Mouse (Mus musculus): Measurements from ENCODE around the gene Runx1. TPM values are rescaled to one million over a fixed set of nuclear protein-coding genes. Genes with fewer than 3 reads are reported as not detected.

Gene Runx1
- polyA plus RNA-seq, 1 experiment from 2014 or later, result 6.4 TPM

GRCm38 (mm10) chr16:92675677-92676076 lies 150.3 kb downstream of the Runx1 start:
- TF ChIP-seq CTCF (IDR thresholded peaks at IDR 0.05; ENCODE audit: low read depth), result no peak
- no peak for TF ChIP-seq EP300 (optimal IDR thresholded peaks at IDR 0.05)
- Histone ChIP-seq H3K4me2 (replicated peaks; ENCODE audit: low read depth) (no peak overlapping the region), H3K36me3 (ENCODE audit: control insufficient read depth, insufficient read depth, low read length) (no peaks in the 10 kb centered on the region), H3K4me1 (replicated peaks; ENCODE audit: control insufficient read depth, insufficient read depth) (no peaks in the 10 kb centered on the region), H3K9ac (ENCODE audit: low read length) (no peak overlapping the region), H3K4me3 (ENCODE audit: low read depth, low read length) (no peak overlapping the region), H3K27me3 (ENCODE audit: control insufficient read depth, insufficient read depth, low read length) (no peaks in the 10 kb centered on the region), H3K27ac (replicated peaks) (no peak overlapping the region), H3K9me3 (ENCODE audit: control insufficient read depth, low read length) (no peaks in the 10 kb centered on the region)
- DNase-seq (ENCODE audit: low spot score) (no peak), ATAC-seq (ENCODE audit: low FRiP score, low TSS enrichment) (no peak)
- WGBS, result 60% methylated on average over 8 of the region's 8 CpGs

- 63% methylated on average over 11 of the region's 11 CpGs for WGBS
- DNase-seq (ENCODE audit: low spot score), result no peak
- Histone ChIP-seq H3K4me1 (replicated peaks; ENCODE audit: control insufficient read depth, insufficient read depth) (no peaks in the 10 kb centered on the region), H3K27ac (replicated peaks) (no peak overlapping the region), H3K9me3 (ENCODE audit: control insufficient read depth, low read length) (no peaks in the 10 kb centered on the region), H3K36me3 (ENCODE audit: control insufficient read depth, insufficient read depth, low read length) (no peaks in the 10 kb centered on the region), H3K27me3 (ENCODE audit: control insufficient read depth, insufficient read depth, low read length) (no peaks in the 10 kb centered on the region), H3K4me2 (replicated peaks; ENCODE audit: low read depth) (no peak overlapping the region), H3K4me3 (ENCODE audit: low read depth, low read length) (no peak overlapping the region), H3K9ac (ENCODE audit: low read length) (no peak overlapping the region)
- TF ChIP-seq EP300 (optimal IDR thresholded peaks at IDR 0.05) (no peak), CTCF (IDR thresholded peaks at IDR 0.05; ENCODE audit: low read depth) (no peak)
- ATAC-seq (ENCODE audit: low FRiP score, low TSS enrichment), result no peak
Observed at GRCm38 (mm10) chr16:92674916-92675450, 151.0 kb downstream of the Runx1 start.

GRCm38 (mm10) chr16:92674121-92674816 lies 151.7 kb downstream of the Runx1 start:
- peak; percentile 21; the same call in 1 of the 2 replicates for ATAC-seq (ENCODE audit: low FRiP score, low TSS enrichment)
- no peak overlapping the region for H3K4me3 ChIP-seq (ENCODE audit: low read depth, low read length)
- H3K27me3 ChIP-seq (ENCODE audit: control insufficient read depth, insufficient read depth, low read length), result no peaks in the 10 kb centered on the region
- no peak for DNase-seq (ENCODE audit: low spot score)
- no peak overlapping the region for H3K27ac ChIP-seq (replicated peaks)
- no peak overlapping the region for H3K4me2 ChIP-seq (replicated peaks; ENCODE audit: low read depth)
- H3K4me1 ChIP-seq (replicated peaks; ENCODE audit: control insufficient read depth, insufficient read depth), result no peaks in the 10 kb centered on the region
- no peaks in the 10 kb centered on the region for H3K36me3 ChIP-seq (ENCODE audit: control insufficient read depth, insufficient read depth, low read length)
- H3K9me3 ChIP-seq (ENCODE audit: control insufficient read depth, low read length), result no peaks in the 10 kb centered on the region
- TF ChIP-seq CTCF (IDR thresholded peaks at IDR 0.05; ENCODE audit: low read depth), result no peak
- no peak for TF ChIP-seq EP300 (optimal IDR thresholded peaks at IDR 0.05)
- WGBS, result 65% methylated on average over 18 of the region's 18 CpGs
- H3K9ac ChIP-seq (ENCODE audit: low read length), result no peak overlapping the region

GRCm38 (mm10) chr16:92668807-92669206 lies 157.1 kb downstream of the Runx1 start:
- H3K4me2 ChIP-seq (replicated peaks; ENCODE audit: low read depth), result no peak overlapping the region
- no peak for TF ChIP-seq CTCF (IDR thresholded peaks at IDR 0.05; ENCODE audit: low read depth)
- TF ChIP-seq EP300 (optimal IDR thresholded peaks at IDR 0.05), result no peak
- H3K4me1 ChIP-seq (replicated peaks; ENCODE audit: control insufficient read depth, insufficient read depth), result no peaks in the 10 kb centered on the region
- H3K9me3 ChIP-seq (ENCODE audit: control insufficient read depth, low read length), result no peaks in the 10 kb centered on the region
- DNase-seq (ENCODE audit: low spot score) (no peak), ATAC-seq (ENCODE audit: low FRiP score, low TSS enrichment) (no peak)
- H3K4me3 ChIP-seq (ENCODE audit: low read depth, low read length), result no peak overlapping the region
- H3K27me3 ChIP-seq (ENCODE audit: control insufficient read depth, insufficient read depth, low read length), result no peaks in the 10 kb centered on the region
- H3K36me3 ChIP-seq (ENCODE audit: control insufficient read depth, insufficient read depth, low read length), result no peaks in the 10 kb centered on the region; the same call in 1 of the 2 replicates
- H3K9ac ChIP-seq (ENCODE audit: low read length), result no peak overlapping the region
- H3K27ac ChIP-seq (replicated peaks), result no peak overlapping the region

GRCm38 (mm10) chr16:92661757-92662156 lies 164.2 kb downstream of the Runx1 start:
- no peaks in the 10 kb centered on the region for H3K27me3 ChIP-seq (ENCODE audit: control insufficient read depth, insufficient read depth, low read length)
- ATAC-seq (ENCODE audit: low FRiP score, low TSS enrichment), result peak; percentile 58; the same call in 1 of the 2 replicates
- no peak overlapping the region for H3K9ac ChIP-seq (ENCODE audit: low read length)
- no peaks in the 10 kb centered on the region for H3K4me1 ChIP-seq (replicated peaks; ENCODE audit: control insufficient read depth, insufficient read depth)
- H3K9me3 ChIP-seq (ENCODE audit: control insufficient read depth, low read length), result no peaks in the 10 kb centered on the region
- WGBS, result 58% methylated on average over 7 of the region's 7 CpGs
- no peaks in the 10 kb centered on the region; the same call in 1 of the 2 replicates for H3K36me3 ChIP-seq (ENCODE audit: control insufficient read depth, insufficient read depth, low read length)
- no peak overlapping the region for H3K4me3 ChIP-seq (ENCODE audit: low read depth, low read length)
- TF ChIP-seq CTCF (IDR thresholded peaks at IDR 0.05; ENCODE audit: low read depth) (no peak), EP300 (optimal IDR thresholded peaks at IDR 0.05) (no peak)
- no peak overlapping the region for H3K4me2 ChIP-seq (replicated peaks; ENCODE audit: low read depth)
- no peak for DNase-seq (ENCODE audit: low spot score)
- H3K27ac ChIP-seq (replicated peaks), result no peak overlapping the region

GRCm38 (mm10) chr16:92656750-92657149 lies 169.2 kb downstream of the Runx1 start:
- H3K4me2 ChIP-seq (replicated peaks; ENCODE audit: low read depth), result no peak overlapping the region
- no peak for TF ChIP-seq EP300 (optimal IDR thresholded peaks at IDR 0.05)
- H3K36me3 ChIP-seq (ENCODE audit: control insufficient read depth, insufficient read depth, low read length), result no peaks in the 10 kb centered on the region
- 70% methylated on average over 5 of the region's 5 CpGs for WGBS
- ATAC-seq (ENCODE audit: low FRiP score, low TSS enrichment), result no peak
- no peaks in the 10 kb centered on the region for H3K27me3 ChIP-seq (ENCODE audit: control insufficient read depth, insufficient read depth, low read length)
- no peak overlapping the region for H3K27ac ChIP-seq (replicated peaks)
- no peaks in the 10 kb centered on the region for H3K9me3 ChIP-seq (ENCODE audit: control insufficient read depth, low read length)
- no peaks in the 10 kb centered on the region for H3K4me1 ChIP-seq (replicated peaks; ENCODE audit: control insufficient read depth, insufficient read depth)
- no peak for DNase-seq (ENCODE audit: low spot score)
- no peak overlapping the region for H3K4me3 ChIP-seq (ENCODE audit: low read depth, low read length)
- no peak overlapping the region for H3K9ac ChIP-seq (ENCODE audit: low read length)

Data from stomach, postnatal 0 days (tissue).